Mouse (Mus musculus) liver, embryonic 15.5 days (tissue): ENCODE results near the gene Il6st. TPM values are rescaled to one million over a fixed set of nuclear protein-coding genes. Genes with fewer than 3 reads are reported as not detected.

Source experiments
- ATAC-seq: fragments of 200-750 bp; cut with Nextera tagmentation; 2 replicates; pipeline ENCODE4 v1.8.0; 2017; ENCODE audit warnings: moderate number of reproducible peaks, mild to moderate bottlenecking, moderate library complexity; ENCODE audit not compliant: insufficient read depth
- H3K27ac ChIP-seq: fragments of 300-500 bp; sonication (generic); replicated peaks from 2 replicates; pipeline ENCODE4 v1.5.1; 2015; ENCODE audit warnings: mild to moderate bottlenecking, inconsistent platforms
- H3K27me3 ChIP-seq: fragments of 300-500 bp; sonication (generic); 2 replicates; pipeline ENCODE4 v1.6.1; 2015; ENCODE audit warnings: mild to moderate bottlenecking, inconsistent platforms
- H3K36me3 ChIP-seq: fragments of 300-500 bp; sonication (generic); replicated peaks from 2 replicates; pipeline ENCODE4 v1.6.1; 2015; ENCODE audit warnings: moderate library complexity, mild to moderate bottlenecking, inconsistent platforms
- H3K4me1 ChIP-seq: fragments of 300-500 bp; sonication (generic); replicated peaks from 2 replicates; pipeline ENCODE4 v1.6.1; 2015; ENCODE audit warnings: inconsistent platforms
- H3K4me2 ChIP-seq: fragments of 300-500 bp; sonication (generic); 2 replicates; pipeline ENCODE4 v1.6.1; 2015; ENCODE audit warnings: moderate library complexity, mild to moderate bottlenecking, inconsistent platforms
- H3K4me3 ChIP-seq: fragments of 300-500 bp; sonication (generic); replicated peaks from 2 replicates; pipeline ENCODE4 v1.5.1; 2015; ENCODE audit warnings: mild to moderate bottlenecking, inconsistent platforms
- H3K9ac ChIP-seq: fragments of 300-500 bp; sonication (generic); 2 replicates; pipeline ENCODE4 v1.6.1; 2015; ENCODE audit warnings: moderate library complexity, mild to moderate bottlenecking, inconsistent platforms
- H3K9me3 ChIP-seq: fragments of 300-500 bp; sonication (generic); replicated peaks from 2 replicates; pipeline ENCODE4 v1.6.1; 2016; ENCODE audit warnings: inconsistent platforms
- WGBS: fragments of 180-500 bp; shearing (Covaris S2); methylation state at CpG from one replicate; pipeline ENCODE4 v1.1.7; 2015; ENCODE audit warnings: mixed read lengths; ENCODE audit not compliant: insufficient replicate concordance; 5-methylcytosine and 5-hydroxymethylcytosine counted together
- polyA plus RNA-seq: library from polyadenylated mRNA; unstranded; fragments of >200 nt; fragmentation: Nextera tagmentation; extraction: Ambion mirVana; gene quantifications from 2 replicates; pipeline ENCODE4 v1.2.1, GENCODE M21; 2015

Gene Il6st
- polyA plus RNA-seq, 1 experiment from 2014 or later, result 4.8 TPM

GRCm38 (mm10) chr13:112532235-112532634 lies 68.4 kb downstream of the Il6st start:
- H3K9ac ChIP-seq, result no peak overlapping the region
- 63% methylated on average over 6 of the region's 6 CpGs for WGBS
- H3K4me2 ChIP-seq, result no peak overlapping the region

GRCm38 (mm10) chr13:112533556-112533955 lies 69.7 kb downstream of the Il6st start:
- H3K9me3 ChIP-seq, result no peaks in the 10 kb centered on the region
- no peak for ATAC-seq
- WGBS, result 71% methylated on average over 9 of the region's 9 CpGs

More at GRCm38 (mm10) chr13:112532235-112532634, 68.4 kb downstream of the Il6st start:
- Histone ChIP-seq H3K9me3 (no peaks in the 10 kb centered on the region), H3K36me3 (no peaks in the 10 kb centered on the region), H3K27ac (no peak overlapping the region), H3K4me3 (no peak overlapping the region), H3K27me3 (no peaks in the 10 kb centered on the region), H3K4me1 (no peaks in the 10 kb centered on the region)
- ATAC-seq, result no peak

GRCm38 (mm10) chr13:112536611-112537010 lies 72.7 kb downstream of the Il6st start:
- WGBS, result 48% methylated on average over 4 of the region's 4 CpGs
- ATAC-seq, result no peak
- no peaks in the 10 kb centered on the region for H3K36me3 ChIP-seq

More at GRCm38 (mm10) chr13:112533556-112533955, 69.7 kb downstream of the Il6st start:
- no peaks in the 10 kb centered on the region for H3K27me3 ChIP-seq
- H3K27ac ChIP-seq, result no peak overlapping the region
- H3K4me2 ChIP-seq, result no peak overlapping the region
- no peaks in the 10 kb centered on the region for H3K4me1 ChIP-seq
- H3K9ac ChIP-seq, result no peak overlapping the region
- no peak overlapping the region for H3K4me3 ChIP-seq
- H3K36me3 ChIP-seq, result no peaks in the 10 kb centered on the region

DNA sequence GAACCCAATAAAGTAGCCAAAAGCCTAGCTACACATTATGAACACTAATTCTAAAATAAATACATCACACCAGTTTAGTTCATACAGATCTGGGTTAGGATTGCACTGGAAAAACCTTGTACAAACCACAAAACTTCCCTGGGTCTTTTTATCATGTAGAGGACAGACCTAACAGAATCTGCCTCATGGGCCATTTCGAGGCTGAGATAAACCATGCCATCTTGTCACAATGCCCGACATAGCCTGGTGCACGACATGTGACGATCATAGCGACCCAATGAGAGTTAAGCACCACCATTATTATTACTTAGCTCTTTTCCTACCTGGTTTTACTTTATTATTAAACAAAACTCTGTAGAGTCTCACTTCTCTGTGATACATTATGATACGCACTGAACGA lies 73.2 kb downstream of the Il6st start:
- Histone ChIP-seq H3K36me3 (no peaks in the 10 kb centered on the region), H3K4me1 (peaks cover 19% of the 10 kb centered on the region), H3K4me3 (no peak overlapping the region), H3K27ac (no peak overlapping the region), H3K27me3 (no peaks in the 10 kb centered on the region), H3K9ac (no peak overlapping the region), H3K9me3 (no peaks in the 10 kb centered on the region), H3K4me2 (no peak overlapping the region)
- WGBS, result 49% methylated on average over 7 of the region's 7 CpGs
- no peak for ATAC-seq

More at GRCm38 (mm10) chr13:112536611-112537010, 72.7 kb downstream of the Il6st start:
- Histone ChIP-seq H3K4me1 (peaks cover 14% of the 10 kb centered on the region), H3K27me3 (no peaks in the 10 kb centered on the region), H3K4me2 (no peak overlapping the region), H3K9me3 (no peaks in the 10 kb centered on the region), H3K27ac (no peak overlapping the region), H3K4me3 (no peak overlapping the region), H3K9ac (no peak overlapping the region)

DNA sequence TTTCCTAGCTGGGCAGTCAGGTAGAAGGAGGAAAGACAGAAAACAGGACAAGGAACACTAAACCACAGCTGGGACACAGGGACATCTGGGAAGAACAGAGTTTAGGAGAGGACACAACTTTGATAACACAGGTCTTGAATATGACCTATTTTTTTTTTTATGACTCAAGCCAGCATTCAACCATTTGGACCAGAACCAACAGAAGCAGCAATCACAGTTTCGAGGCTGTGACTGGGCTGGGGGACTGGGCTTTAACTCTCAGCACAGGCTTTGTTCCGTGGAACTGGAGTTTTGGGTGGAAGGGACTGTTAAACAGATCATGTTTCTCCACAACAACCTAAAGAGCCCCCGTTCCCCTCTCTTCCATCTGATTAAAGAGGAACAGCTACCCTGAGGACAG lies 76.7 kb downstream of the Il6st start:
- Histone ChIP-seq H3K4me3 (no peak overlapping the region), H3K36me3 (no peaks in the 10 kb centered on the region), H3K9me3 (no peaks in the 10 kb centered on the region), H3K9ac (no peak overlapping the region), H3K27me3 (no peaks in the 10 kb centered on the region), H3K4me2 (no peak overlapping the region), H3K4me1 (peaks cover 20% of the 10 kb centered on the region), H3K27ac (no peak overlapping the region)
- no peak for ATAC-seq
- 46% methylated on average over 3 of the region's 3 CpGs for WGBS

DNA sequence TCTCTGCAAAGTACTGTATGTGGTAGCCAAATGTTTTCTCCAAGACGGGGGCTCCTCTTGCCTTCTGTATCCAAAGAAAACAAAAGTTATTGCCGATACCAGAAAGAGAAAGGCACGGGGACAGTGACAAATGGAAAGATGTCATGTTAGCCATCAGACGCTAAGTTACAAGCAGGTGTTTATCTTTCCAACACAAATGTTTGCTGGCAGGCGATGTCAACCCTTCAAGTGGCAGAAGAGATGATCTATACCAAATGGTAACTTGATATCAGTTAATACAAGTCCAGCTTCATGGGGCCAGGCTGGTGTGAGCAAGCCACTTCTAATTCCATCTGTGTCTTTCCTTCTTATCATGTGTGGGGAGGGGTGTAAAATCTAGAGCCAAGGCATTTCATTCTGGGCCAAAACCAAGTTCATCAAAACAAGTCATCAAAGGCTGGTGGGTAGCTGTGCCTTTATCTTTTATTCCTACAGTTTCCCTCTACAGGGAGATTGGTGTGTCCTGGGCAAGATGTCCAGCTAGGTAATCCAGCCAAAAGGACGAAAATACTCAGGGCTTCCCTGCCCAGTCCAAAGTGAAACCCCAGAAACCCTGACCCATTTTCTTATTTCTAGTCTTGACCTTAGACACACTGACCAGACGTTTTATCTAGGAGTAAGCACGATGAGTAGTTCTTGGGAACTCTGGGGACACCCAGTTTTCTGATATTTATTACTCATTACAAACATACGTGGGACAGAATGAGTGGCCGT lies 77.5 kb downstream of the Il6st start:
- no peak overlapping the region for H3K27ac ChIP-seq
- H3K36me3 ChIP-seq, result no peaks in the 10 kb centered on the region
- H3K9ac ChIP-seq, result no peak overlapping the region
- H3K4me3 ChIP-seq, result no peak overlapping the region
- no peaks in the 10 kb centered on the region for H3K27me3 ChIP-seq
- no peaks in the 10 kb centered on the region for H3K9me3 ChIP-seq
- WGBS, result 38% methylated on average over 10 of the region's 10 CpGs
- peak; percentile 78 for ATAC-seq
- peaks cover 20% of the 10 kb centered on the region for H3K4me1 ChIP-seq
- H3K4me2 ChIP-seq, result peak overlapping the region; percentile 33

GRCm38 (mm10) chr13:112551641-112552548 lies 88.0 kb downstream of the Il6st start:
- Histone ChIP-seq H3K36me3 (no peaks in the 10 kb centered on the region), H3K9ac (no peak overlapping the region), H3K4me1 (no peaks in the 10 kb centered on the region), H3K9me3 (no peaks in the 10 kb centered on the region), H3K27me3 (no peaks in the 10 kb centered on the region), H3K4me2 (no peak overlapping the region), H3K27ac (no peak overlapping the region), H3K4me3 (no peak overlapping the region)
- no peak for ATAC-seq
- WGBS, result 37% methylated on average over 7 of the region's 7 CpGs

DNA sequence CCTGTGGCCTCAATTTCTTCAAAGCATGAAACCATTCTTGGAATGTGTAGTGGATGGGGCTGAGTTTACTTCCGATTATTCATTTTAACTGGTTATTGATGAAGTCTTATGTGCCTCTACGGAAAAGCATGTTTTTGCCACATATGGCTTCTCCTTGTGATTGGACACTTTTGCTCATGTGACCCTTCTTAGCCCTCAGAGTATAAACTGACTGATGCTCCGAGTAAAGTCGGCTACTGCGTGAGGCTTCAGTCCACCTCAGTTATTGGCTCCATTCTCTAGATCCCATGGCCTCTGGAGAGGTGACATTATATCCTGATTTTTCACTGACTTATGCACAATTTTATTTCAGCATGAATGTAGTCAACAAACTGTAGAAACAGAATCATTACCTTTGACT lies 89.4 kb downstream of the Il6st start:
- Histone ChIP-seq H3K4me3 (no peak overlapping the region), H3K9ac (no peak overlapping the region), H3K27me3 (no peaks in the 10 kb centered on the region), H3K4me1 (no peaks in the 10 kb centered on the region), H3K9me3 (no peaks in the 10 kb centered on the region), H3K36me3 (no peaks in the 10 kb centered on the region), H3K4me2 (no peak overlapping the region), H3K27ac (no peak overlapping the region)
- 75% methylated on average over 5 of the region's 5 CpGs for WGBS
- ATAC-seq, result no peak

DNA sequence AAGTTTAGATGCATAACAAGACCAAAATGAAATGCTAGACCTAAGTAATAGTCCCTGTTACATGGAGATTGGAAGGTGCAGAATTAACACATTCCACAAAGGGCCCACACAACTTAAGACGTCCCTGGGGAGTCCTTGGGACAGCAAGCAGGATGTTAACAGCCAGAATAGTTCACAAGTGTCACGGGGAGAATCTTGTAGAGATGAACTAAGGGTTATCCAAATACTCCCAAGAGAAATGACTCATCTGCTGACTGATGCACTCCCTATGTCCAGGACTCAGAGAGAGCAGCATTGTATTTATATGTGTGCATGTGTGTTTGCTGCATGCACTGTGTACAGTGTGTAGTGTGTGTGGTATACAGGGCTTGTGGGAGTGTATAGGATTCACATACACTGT lies 92.6 kb downstream of the Il6st start:
- Histone ChIP-seq H3K27ac (no peak overlapping the region), H3K4me3 (no peak overlapping the region), H3K4me2 (no peak overlapping the region), H3K36me3 (no peaks in the 10 kb centered on the region), H3K4me1 (no peaks in the 10 kb centered on the region), H3K9ac (no peak overlapping the region), H3K9me3 (no peaks in the 10 kb centered on the region), H3K27me3 (no peaks in the 10 kb centered on the region)
- no peak for ATAC-seq
- WGBS, result 35% methylated on average over 2 of the region's 2 CpGs
